Mouse (Mus musculus): ENCODE results near the gene Fbln2. TPM values are rescaled to one million over a fixed set of nuclear protein-coding genes. Genes with fewer than 3 reads are reported as not detected.
A peak's percentile ranks its signal among the peaks of the same experiment; 100 is the strongest.

The Fbln2 gene
- polyA plus RNA-seq, 1 experiment from 2014 or later = 33.7 TPM

GRCm38 (mm10) chr6:91213287-91214218 is 1.3 kb downstream of the Fbln2 start:
- H3K36me3 ChIP-seq = no peaks in the 10 kb centered on the region
- peaks cover 34% of the 10 kb centered on the region for H3K4me1 ChIP-seq
- peak overlapping the region; percentile 37 for H3K4me3 ChIP-seq (replicated peaks)
- H3K9me3 ChIP-seq (replicated peaks) = no peaks in the 10 kb centered on the region
- peaks cover 10% of the 10 kb centered on the region for H3K27me3 ChIP-seq (replicated peaks)
- 54% methylated on average over 21 of the region's 21 CpGs for WGBS
- 0 out of 2 replicates have a peak, but pooled peaks have one; percentile 39 for ATAC-seq (ENCODE audit: low FRiP score)
- no peak overlapping the region for H3K27ac ChIP-seq (replicated peaks)
- 0 out of 2 replicates have a peak overlapping the region, but pooled peaks have one; percentile 38 for H3K9ac ChIP-seq (replicated peaks)
- peak overlapping the region; percentile 60 for H3K4me2 ChIP-seq

- no peak overlapping the region for H3K4me2 ChIP-seq
- ATAC-seq (ENCODE audit: low FRiP score) = no peak
- WGBS = 55% methylated on average over 1 of the region's 1 CpGs
- no peak overlapping the region for H3K4me3 ChIP-seq (replicated peaks)
- no peak overlapping the region for H3K9ac ChIP-seq (replicated peaks)
- no peak overlapping the region for H3K27ac ChIP-seq (replicated peaks)
- H3K27me3 ChIP-seq (replicated peaks) = peaks cover 10% of the 10 kb centered on the region
- H3K4me1 ChIP-seq = peaks cover 29% of the 10 kb centered on the region
- no peaks in the 10 kb centered on the region for H3K36me3 ChIP-seq
- no peaks in the 10 kb centered on the region for H3K9me3 ChIP-seq (replicated peaks)
Measured at GRCm38 (mm10) chr6:91215454-91215853, 3.2 kb downstream of the Fbln2 start.

GRCm38 (mm10) chr6:91218445-91218844 is 6.2 kb downstream of the Fbln2 start:
- no peak overlapping the region for H3K27ac ChIP-seq (replicated peaks)
- no peak for ATAC-seq (ENCODE audit: low FRiP score)
- H3K4me1 ChIP-seq = peaks cover 18% of the 10 kb centered on the region
- H3K9ac ChIP-seq (replicated peaks) = no peak overlapping the region
- no peak overlapping the region for H3K4me2 ChIP-seq
- H3K9me3 ChIP-seq (replicated peaks) = no peaks in the 10 kb centered on the region
- no peaks in the 10 kb centered on the region for H3K36me3 ChIP-seq
- no peak overlapping the region for H3K4me3 ChIP-seq (replicated peaks)
- H3K27me3 ChIP-seq (replicated peaks) = peaks cover 2% of the 10 kb centered on the region
- WGBS = 39% methylated on average over 9 of the region's 9 CpGs

GRCm38 (mm10) chr6:91218871-91219270 is 6.6 kb downstream of the Fbln2 start:
- peaks cover 16% of the 10 kb centered on the region; the same call in 1 of the 2 replicates for H3K4me1 ChIP-seq
- no peaks in the 10 kb centered on the region for H3K9me3 ChIP-seq (replicated peaks)
- H3K36me3 ChIP-seq = no peaks in the 10 kb centered on the region
- no peak for ATAC-seq (ENCODE audit: low FRiP score)
- H3K27ac ChIP-seq (replicated peaks) = no peak overlapping the region
- 66% methylated on average over 3 of the region's 3 CpGs for WGBS
- no peak overlapping the region for H3K9ac ChIP-seq (replicated peaks)
- no peaks in the 10 kb centered on the region for H3K27me3 ChIP-seq (replicated peaks)
- no peak overlapping the region for H3K4me2 ChIP-seq
- no peak overlapping the region for H3K4me3 ChIP-seq (replicated peaks)

- Histone ChIP-seq H3K4me2 (no peak overlapping the region), H3K9ac (replicated peaks) (no peak overlapping the region), H3K4me1 (peaks cover 16% of the 10 kb centered on the region; the same call in 1 of the 2 replicates), H3K9me3 (replicated peaks) (no peaks in the 10 kb centered on the region), H3K4me3 (replicated peaks) (no peak overlapping the region), H3K27me3 (replicated peaks) (no peaks in the 10 kb centered on the region), H3K27ac (replicated peaks) (no peak overlapping the region), H3K36me3 (no peaks in the 10 kb centered on the region)
- ATAC-seq (ENCODE audit: low FRiP score) = no peak
Measured at GRCm38 (mm10) chr6:91220062-91220461, 7.8 kb downstream of the Fbln2 start.

GRCm38 (mm10) chr6:91221094-91221493 is 8.8 kb downstream of the Fbln2 start:
- H3K27ac ChIP-seq (replicated peaks) = no peak overlapping the region
- H3K4me1 ChIP-seq = peaks cover 16% of the 10 kb centered on the region; the same call in 1 of the 2 replicates
- H3K4me3 ChIP-seq (replicated peaks) = no peak overlapping the region
- H3K27me3 ChIP-seq (replicated peaks) = no peaks in the 10 kb centered on the region
- WGBS = 14% methylated on average over 3 of the region's 3 CpGs
- H3K9me3 ChIP-seq (replicated peaks) = no peaks in the 10 kb centered on the region
- H3K4me2 ChIP-seq = no peak overlapping the region
- no peak for ATAC-seq (ENCODE audit: low FRiP score)
- H3K9ac ChIP-seq (replicated peaks) = no peak overlapping the region
- H3K36me3 ChIP-seq = no peaks in the 10 kb centered on the region

GRCm38 (mm10) chr6:91222694-91223346 is 10.6 kb downstream of the Fbln2 start:
- 83% methylated on average over 10 of the region's 10 CpGs for WGBS
- Histone ChIP-seq H3K4me1 (peaks cover 7% of the 10 kb centered on the region; the same call in 1 of the 2 replicates), H3K27ac (replicated peaks) (no peak overlapping the region), H3K9me3 (replicated peaks) (no peaks in the 10 kb centered on the region), H3K27me3 (replicated peaks) (no peaks in the 10 kb centered on the region), H3K36me3 (no peaks in the 10 kb centered on the region), H3K4me2 (no peak overlapping the region), H3K4me3 (replicated peaks) (no peak overlapping the region), H3K9ac (replicated peaks) (no peak overlapping the region)
- ATAC-seq (ENCODE audit: low FRiP score) = no peak

GRCm38 (mm10) chr6:91224939-91225338 is 12.7 kb downstream of the Fbln2 start:
- Histone ChIP-seq H3K9me3 (replicated peaks) (no peaks in the 10 kb centered on the region), H3K27me3 (replicated peaks) (no peaks in the 10 kb centered on the region; the same call in 1 of the 2 replicates), H3K4me2 (no peak overlapping the region), H3K4me3 (replicated peaks) (no peak overlapping the region), H3K4me1 (no peaks in the 10 kb centered on the region), H3K36me3 (no peaks in the 10 kb centered on the region), H3K27ac (replicated peaks) (no peak overlapping the region), H3K9ac (replicated peaks) (no peak overlapping the region)
- ATAC-seq (ENCODE audit: low FRiP score) = no peak
- WGBS = 86% methylated on average over 6 of the region's 6 CpGs

- Histone ChIP-seq H3K36me3 (no peaks in the 10 kb centered on the region), H3K4me1 (0 out of 2 replicates have a peak, but pooled peaks cover 2% of the 10 kb centered on the region), H3K9ac (replicated peaks) (no peak overlapping the region), H3K4me2 (no peak overlapping the region), H3K9me3 (replicated peaks) (no peaks in the 10 kb centered on the region), H3K27ac (replicated peaks) (no peak overlapping the region), H3K27me3 (replicated peaks) (no peaks in the 10 kb centered on the region; the same call in 1 of the 2 replicates), H3K4me3 (replicated peaks) (no peak overlapping the region)
- WGBS = 72% methylated on average over 4 of the region's 4 CpGs
- ATAC-seq (ENCODE audit: low FRiP score) = no peak
Measured at GRCm38 (mm10) chr6:91225346-91225745, 13.1 kb downstream of the Fbln2 start.

GRCm38 (mm10) chr6:91226058-91226457 is 13.8 kb downstream of the Fbln2 start:
- 81% methylated on average over 1 of the region's 1 CpGs for WGBS
- no peaks in the 10 kb centered on the region for H3K36me3 ChIP-seq
- 0 out of 2 replicates have a peak, but pooled peaks cover 4% of the 10 kb centered on the region for H3K4me1 ChIP-seq

GRCm38 (mm10) chr6:91228980-91229379 is 16.7 kb downstream of the Fbln2 start:
- Histone ChIP-seq H3K36me3 (no peaks in the 10 kb centered on the region), H3K4me1 (peaks cover 16% of the 10 kb centered on the region), H3K4me3 (replicated peaks) (no peak overlapping the region), H3K9ac (replicated peaks) (no peak overlapping the region), H3K4me2 (no peak overlapping the region), H3K9me3 (replicated peaks) (no peaks in the 10 kb centered on the region), H3K27ac (replicated peaks) (no peak overlapping the region), H3K27me3 (replicated peaks) (no peaks in the 10 kb centered on the region; the same call in 1 of the 2 replicates)
- ATAC-seq (ENCODE audit: low FRiP score) = no peak
- WGBS = 62% methylated on average over 4 of the region's 4 CpGs

More at GRCm38 (mm10) chr6:91226058-91226457, 13.8 kb downstream of the Fbln2 start:
- Histone ChIP-seq H3K4me3 (replicated peaks) (no peak overlapping the region), H3K27me3 (replicated peaks) (no peaks in the 10 kb centered on the region; the same call in 1 of the 2 replicates), H3K9me3 (replicated peaks) (no peaks in the 10 kb centered on the region), H3K9ac (replicated peaks) (no peak overlapping the region), H3K27ac (replicated peaks) (no peak overlapping the region), H3K4me2 (no peak overlapping the region)
- no peak for ATAC-seq (ENCODE audit: low FRiP score)

Data from neural tube, embryonic 15.5 days (tissue).